Mouse (Mus musculus) colon, adult 2 months (tissue): Measurements from ENCODE around the gene Lsamp. TPM values are rescaled to one million over a fixed set of nuclear protein-coding genes. Genes with fewer than 3 reads are reported as not detected.

ENCODE experiments used
- polyA plus RNA-seq: library from polyadenylated mRNA; depleted of rRNA; stranded (reverse); fragments of >200 nt; gene quantifications from 2 replicates; pipeline ENCODE4 v1.2.3, GENCODE M21; 2012; rRNA removed

Gene Lsamp
- polyA plus RNA-seq: 0.21 and 0.71 TPM in 2 replicates

GRCm38 (mm10) chr16:39984205-39984634 is at the start of gene Lsamp:
TSS of gene Lsamp (plus strand) at chr16:39984361.

